Mouse (Mus musculus) liver, embryonic 18 days (tissue): ENCODE results near the gene Gm28360. TPM values are rescaled to one million over a fixed set of nuclear protein-coding genes. Genes with fewer than 3 reads are reported as not detected.

ENCODE experiments used
- polyA plus RNA-seq: library from polyadenylated mRNA; depleted of rRNA; stranded (reverse); fragments of >200 nt; gene quantifications from 2 replicates; pipeline ENCODE4 v1.2.3, GENCODE M21; 2012; rRNA removed

Gene Gm28360
- polyA plus RNA-seq: not detected in 2 replicates

DNA sequence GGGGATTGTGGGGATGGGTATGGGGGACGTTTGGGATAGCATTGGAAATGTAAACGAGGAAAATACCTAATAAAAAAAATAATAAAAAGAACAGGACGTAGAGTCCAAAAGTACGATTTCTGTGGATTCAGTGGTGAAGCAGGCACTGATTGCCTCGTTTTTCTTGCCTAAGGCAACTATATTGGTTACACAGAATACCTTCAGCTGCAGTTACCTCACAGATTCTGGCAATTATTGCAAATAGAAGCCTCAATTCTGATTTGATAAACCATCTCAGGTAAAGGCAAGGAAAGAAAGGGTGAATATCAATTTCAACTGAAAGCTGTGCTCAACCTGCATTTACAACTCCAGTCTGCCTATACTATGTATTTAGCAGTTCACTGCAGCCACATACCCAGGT is at the start of gene Gm28360:
TSS of gene Gm28360 (plus strand) at position 301 of the 400 bp plus-strand sequence.

DNA sequence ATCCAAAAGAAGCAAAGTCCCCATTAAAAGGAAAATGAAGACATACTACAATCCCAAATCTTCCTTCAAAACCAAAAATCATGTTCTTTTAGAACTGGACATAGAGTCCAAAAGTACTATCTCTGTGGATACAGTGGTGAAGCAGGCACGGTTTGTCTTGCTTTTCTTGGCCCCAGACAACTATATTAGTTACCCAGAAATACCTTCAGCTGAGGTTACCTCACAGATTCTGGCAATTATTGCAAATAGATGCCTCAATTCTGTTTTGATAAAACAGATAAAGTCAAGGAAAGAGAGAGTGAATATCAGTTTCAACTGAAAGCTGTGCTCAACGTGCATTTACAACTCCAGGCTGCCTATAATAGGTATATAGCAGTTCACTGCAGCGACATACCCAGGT is 49.0 kb upstream of the Gm28360 start, which contains the start of gene B020011L13Rik:
TSS of gene B020011L13Rik (plus strand) at position 301 of the 400 bp plus-strand sequence.

Other genes starting within 250 kb of the Gm28360 start
- gene Gm28363, start 132.9 kb upstream of the Gm28360 start, polyA plus RNA-seq: not detected in 2 replicates
- gene B020011L13Rik, start 48.9 kb upstream of the Gm28360 start, polyA plus RNA-seq: not detected in 2 replicates
- not detected in 2 replicates for gene Gm28168, start 97.9 kb downstream of the Gm28360 start, polyA plus RNA-seq
- gene Gm7145, start 135.9 kb downstream of the Gm28360 start, polyA plus RNA-seq: not detected in 2 replicates